Mouse (Mus musculus): Measurements from ENCODE around the gene Cep131. TPM values are rescaled to one million over a fixed set of nuclear protein-coding genes. Genes with fewer than 3 reads are reported as not detected.

Cep131 gene
- polyA plus RNA-seq, 1 experiment from 2014 or later, result 28.8 TPM

DNA sequence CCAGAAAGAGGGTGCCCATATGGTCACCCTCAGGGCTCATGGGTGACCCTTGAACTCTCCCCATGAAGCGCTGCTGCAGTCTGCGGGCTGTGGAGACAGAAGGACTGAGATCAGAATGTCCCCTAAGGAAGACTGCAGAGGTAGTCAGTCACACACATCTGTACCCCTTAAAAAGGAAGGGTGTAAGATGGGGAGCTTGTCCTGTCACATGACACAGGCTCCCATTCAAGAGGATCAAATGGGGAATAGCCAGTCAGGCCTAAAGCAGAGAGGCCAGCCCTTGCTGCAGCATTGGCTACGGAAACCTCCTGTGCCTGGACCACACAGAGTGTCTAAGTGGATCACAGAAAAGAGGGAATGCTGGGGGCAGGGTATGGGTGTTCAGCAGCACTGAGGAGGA lies 53.2 kb downstream of the Cep131 start:
- Histone ChIP-seq H3K27ac (no peak overlapping the region), H3K4me2 (no peak overlapping the region)
- no peak for ATAC-seq (ENCODE audit: borderline replicate concordance, extremely low read depth, low FRiP score, low TSS enrichment)

DNA sequence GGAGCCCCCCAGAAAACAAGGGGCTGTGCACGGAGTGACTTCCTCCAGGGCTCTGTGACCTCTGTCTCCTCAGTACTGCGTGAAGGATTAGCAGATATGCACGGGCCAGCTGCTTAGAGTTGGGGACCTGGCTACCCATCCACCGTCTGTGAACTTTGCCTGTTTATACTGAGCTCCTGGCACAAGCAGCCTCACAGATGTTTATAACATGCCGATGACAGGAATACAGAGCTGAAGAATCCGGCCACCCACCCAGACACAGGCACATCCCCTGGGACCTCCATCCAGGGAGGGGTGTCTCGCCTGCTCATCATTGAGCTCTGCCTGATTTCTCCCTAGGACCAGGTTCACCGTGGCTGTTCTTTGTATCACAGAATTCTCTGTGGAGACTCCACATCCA lies 54.6 kb downstream of the Cep131 start:
- no peak overlapping the region; the same call in 1 of the 2 replicates for H3K9ac ChIP-seq
- H3K36me3 ChIP-seq, result no peaks in the 10 kb centered on the region
- H3K9me3 ChIP-seq, result no peaks in the 10 kb centered on the region
- peaks cover 10% of the 10 kb centered on the region for H3K4me1 ChIP-seq
- no peaks in the 10 kb centered on the region for H3K27me3 ChIP-seq
- peak; percentile 34; the same call in 1 of the 2 replicates for ATAC-seq (ENCODE audit: borderline replicate concordance, extremely low read depth, low FRiP score, low TSS enrichment)
- H3K4me3 ChIP-seq, result no peak overlapping the region
- 28% methylated on average over 8 of the region's 8 CpGs for WGBS
- H3K27ac ChIP-seq, result no peak overlapping the region; the same call in 1 of the 2 replicates
- no peak overlapping the region for H3K4me2 ChIP-seq

More for the DNA sequence above, 53.2 kb downstream of the Cep131 start:
- Histone ChIP-seq H3K36me3 (no peaks in the 10 kb centered on the region), H3K4me3 (no peak overlapping the region), H3K4me1 (peaks cover 10% of the 10 kb centered on the region), H3K9ac (no peak overlapping the region), H3K9me3 (no peaks in the 10 kb centered on the region), H3K27me3 (no peaks in the 10 kb centered on the region)
- 70% methylated on average over 3 of the region's 3 CpGs for WGBS

DNA sequence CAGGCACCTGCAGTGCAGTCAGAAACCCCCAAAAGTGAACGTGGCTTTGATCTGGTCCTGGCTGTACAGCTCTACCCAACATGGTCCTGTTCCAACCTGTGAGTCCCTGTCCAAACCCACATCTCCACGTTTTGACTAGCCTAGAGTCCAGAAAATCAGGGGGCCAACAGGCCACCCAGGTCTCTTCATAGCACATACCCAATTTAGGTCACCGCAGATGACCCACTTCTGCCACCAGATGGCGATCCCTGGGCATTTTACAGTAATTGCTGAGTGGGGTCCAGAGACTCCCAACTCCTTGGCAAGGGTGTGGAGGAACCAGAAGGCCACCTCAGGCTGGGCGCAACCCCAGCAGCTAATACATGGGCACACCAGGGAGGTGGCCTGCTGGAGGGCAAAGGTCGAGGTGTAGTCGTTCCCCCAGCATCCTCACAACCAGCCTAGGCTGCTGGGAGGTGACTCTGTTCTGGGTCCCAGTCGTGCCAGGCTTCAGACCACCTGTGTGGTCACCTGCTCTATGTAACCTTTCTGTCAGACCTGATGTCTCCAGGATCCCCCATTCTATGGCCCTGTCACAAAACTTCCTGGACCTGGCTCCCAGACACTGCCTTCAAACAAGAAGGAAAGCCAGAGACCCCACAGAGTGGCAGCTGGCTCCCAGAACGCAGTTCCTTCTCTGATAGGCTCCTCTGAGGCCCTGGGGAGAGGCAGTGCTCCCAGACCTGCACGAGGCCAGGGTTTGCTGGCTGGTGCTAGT lies 56.3 kb downstream of the Cep131 start:
- no peak overlapping the region for H3K4me3 ChIP-seq

DNA sequence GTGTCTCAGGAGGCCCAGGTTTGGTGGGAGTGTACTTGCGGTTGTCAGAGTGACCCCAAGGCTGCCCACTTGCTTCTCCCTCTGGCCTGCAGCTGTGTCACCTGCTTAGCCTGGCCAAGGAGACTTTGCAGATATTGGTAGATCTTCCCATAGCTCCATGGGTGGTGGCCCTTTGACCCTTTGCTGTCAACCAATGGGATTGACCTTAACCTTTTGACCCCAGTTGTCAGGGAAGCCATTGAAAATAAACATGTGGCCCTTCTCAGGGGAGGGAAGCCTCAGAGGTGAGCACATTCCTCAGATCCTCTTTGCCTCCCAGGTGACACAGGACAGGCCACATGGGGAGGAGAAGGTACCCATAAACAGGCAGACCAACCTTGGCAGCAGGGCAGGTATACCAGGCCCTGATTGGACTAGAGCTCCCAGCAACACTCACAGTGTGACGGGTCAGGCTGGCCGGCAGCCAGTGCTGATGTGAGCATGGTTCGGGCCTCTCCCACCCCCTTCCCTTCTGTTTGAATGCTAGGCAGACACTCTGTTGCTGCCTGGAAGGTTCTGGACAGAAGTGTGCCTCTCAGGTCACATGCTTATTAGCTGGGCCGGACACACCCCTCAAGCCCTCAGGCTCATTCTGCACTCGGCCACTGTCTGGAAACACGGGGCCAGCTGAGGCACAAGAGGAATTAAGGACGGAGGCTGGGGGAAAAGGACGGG lies 57.0 kb downstream of the Cep131 start:
- ATAC-seq (ENCODE audit: borderline replicate concordance, extremely low read depth, low FRiP score, low TSS enrichment), result 0 out of 2 replicates have a peak, but pooled peaks have one; percentile 26
- H3K4me3 ChIP-seq, result no peak overlapping the region
- H3K9me3 ChIP-seq, result no peaks in the 10 kb centered on the region
- H3K4me2 ChIP-seq, result no peak overlapping the region
- H3K36me3 ChIP-seq, result no peaks in the 10 kb centered on the region
- peaks cover 10% of the 10 kb centered on the region for H3K4me1 ChIP-seq
- H3K27me3 ChIP-seq, result no peaks in the 10 kb centered on the region
- H3K27ac ChIP-seq, result no peak overlapping the region
- WGBS, result 38% methylated on average over 9 of the region's 9 CpGs
- H3K9ac ChIP-seq, result no peak overlapping the region

More for the DNA sequence above, 56.3 kb downstream of the Cep131 start:
- Histone ChIP-seq H3K4me1 (peaks cover 10% of the 10 kb centered on the region), H3K27me3 (no peaks in the 10 kb centered on the region), H3K27ac (no peak overlapping the region), H3K9me3 (no peaks in the 10 kb centered on the region), H3K36me3 (no peaks in the 10 kb centered on the region), H3K4me2 (no peak overlapping the region), H3K9ac (no peak overlapping the region)
- peak; percentile 12; the same call in 1 of the 2 replicates for ATAC-seq (ENCODE audit: borderline replicate concordance, extremely low read depth, low FRiP score, low TSS enrichment)
- WGBS, result 29% methylated on average over 10 of the region's 10 CpGs

DNA sequence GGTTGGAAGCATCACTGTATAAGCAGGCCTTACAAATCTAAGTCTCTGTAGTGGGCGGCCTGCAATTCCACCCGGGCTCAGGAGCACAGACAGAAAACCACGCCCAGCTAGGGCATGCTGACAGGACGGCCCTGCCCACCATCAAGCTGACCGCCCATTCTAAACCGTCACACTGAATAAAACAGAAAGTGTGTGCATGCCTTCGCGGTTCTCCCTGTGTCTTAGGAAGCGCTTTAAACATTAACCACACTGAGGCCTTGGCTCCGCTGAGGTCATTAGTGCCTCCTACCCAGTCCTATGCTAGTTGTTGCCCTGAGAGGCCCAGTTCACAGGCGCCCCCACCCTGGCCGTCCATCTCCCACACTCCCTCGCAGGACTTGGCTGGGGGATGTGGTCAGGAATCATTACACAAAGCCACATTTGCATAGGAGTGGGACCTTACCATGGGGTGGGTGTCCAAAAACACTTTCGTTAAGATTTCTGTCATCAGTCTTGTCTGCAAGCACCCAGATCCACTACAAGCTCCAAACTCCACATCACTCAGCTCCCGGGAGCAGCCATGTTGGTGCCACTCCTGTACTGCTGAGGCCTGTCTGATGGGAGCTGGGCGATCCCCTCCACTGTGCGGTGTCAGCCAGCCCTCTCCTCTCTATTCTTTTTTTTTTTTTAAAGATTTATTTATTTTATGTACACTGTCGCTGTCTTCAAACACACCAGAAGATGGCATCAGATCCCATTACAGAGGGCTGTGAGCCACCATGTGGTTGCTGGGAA lies 58.1 kb downstream of the Cep131 start:
- H3K9ac ChIP-seq, result no peak overlapping the region
- H3K4me2 ChIP-seq, result no peak overlapping the region
- ATAC-seq (ENCODE audit: borderline replicate concordance, extremely low read depth, low FRiP score, low TSS enrichment), result no peak
- no peaks in the 10 kb centered on the region for H3K27me3 ChIP-seq
- WGBS, result 48% methylated on average over 18 of the region's 18 CpGs
- no peak overlapping the region for H3K4me3 ChIP-seq
- H3K36me3 ChIP-seq, result no peaks in the 10 kb centered on the region
- no peak overlapping the region for H3K27ac ChIP-seq
- H3K9me3 ChIP-seq, result no peaks in the 10 kb centered on the region
- H3K4me1 ChIP-seq, result peaks cover 7% of the 10 kb centered on the region

DNA sequence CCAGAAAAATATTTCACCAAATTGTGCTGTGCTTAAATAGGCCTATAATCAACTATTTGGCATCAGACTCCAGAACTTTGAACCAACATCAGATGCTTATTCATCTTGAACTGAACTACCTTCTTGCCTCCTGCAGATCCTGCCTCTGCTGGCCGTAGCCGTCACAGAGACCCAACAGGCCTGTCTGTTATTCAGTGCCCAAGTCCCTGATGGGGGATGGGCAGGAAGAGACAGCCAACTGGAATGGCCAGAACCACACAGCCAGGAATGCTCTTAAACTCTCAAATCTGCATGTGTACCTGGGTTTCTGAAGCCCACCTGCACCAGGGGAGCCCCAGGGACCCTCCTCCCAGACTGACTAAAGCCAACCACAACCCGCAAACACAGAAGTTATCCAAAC lies 59.7 kb downstream of the Cep131 start:
- ATAC-seq (ENCODE audit: borderline replicate concordance, extremely low read depth, low FRiP score, low TSS enrichment), result no peak
- no peak overlapping the region for H3K9ac ChIP-seq
- no peaks in the 10 kb centered on the region for H3K36me3 ChIP-seq
- H3K9me3 ChIP-seq, result no peaks in the 10 kb centered on the region
- no peak overlapping the region for H3K4me2 ChIP-seq
- H3K4me1 ChIP-seq, result peaks cover 4% of the 10 kb centered on the region
- no peak overlapping the region for H3K4me3 ChIP-seq
- H3K27ac ChIP-seq, result no peak overlapping the region
- no peaks in the 10 kb centered on the region for H3K27me3 ChIP-seq
- WGBS, result 77% methylated on average over 3 of the region's 3 CpGs

DNA sequence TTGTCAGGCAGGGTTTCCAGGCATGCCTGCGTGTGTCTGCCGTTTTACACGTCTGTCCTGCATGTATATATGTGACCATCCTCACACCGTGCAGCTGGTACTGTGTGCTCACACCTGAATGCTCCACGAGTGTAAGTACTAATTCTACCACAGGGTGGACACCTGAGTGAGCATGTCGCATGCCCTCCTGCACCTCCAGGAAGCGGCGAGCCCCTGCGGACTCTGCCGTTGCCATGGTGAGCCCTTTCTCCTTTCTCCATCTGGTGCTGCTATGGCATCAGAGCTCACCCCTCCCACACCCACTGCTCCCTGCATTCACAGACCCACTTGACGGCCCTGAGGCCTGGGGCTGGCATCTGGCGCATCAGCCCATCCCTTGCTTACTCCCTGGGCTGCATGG lies 63.8 kb downstream of the Cep131 start:
- no peaks in the 10 kb centered on the region for H3K36me3 ChIP-seq
- no peak overlapping the region for H3K4me3 ChIP-seq
- no peak overlapping the region for H3K4me2 ChIP-seq
- ATAC-seq (ENCODE audit: borderline replicate concordance, extremely low read depth, low FRiP score, low TSS enrichment), result no peak
- H3K27me3 ChIP-seq, result no peaks in the 10 kb centered on the region
- no peaks in the 10 kb centered on the region for H3K4me1 ChIP-seq
- WGBS, result 63% methylated on average over 12 of the region's 12 CpGs
- H3K27ac ChIP-seq, result no peak overlapping the region
- no peaks in the 10 kb centered on the region for H3K9me3 ChIP-seq
- H3K9ac ChIP-seq, result no peak overlapping the region

DNA sequence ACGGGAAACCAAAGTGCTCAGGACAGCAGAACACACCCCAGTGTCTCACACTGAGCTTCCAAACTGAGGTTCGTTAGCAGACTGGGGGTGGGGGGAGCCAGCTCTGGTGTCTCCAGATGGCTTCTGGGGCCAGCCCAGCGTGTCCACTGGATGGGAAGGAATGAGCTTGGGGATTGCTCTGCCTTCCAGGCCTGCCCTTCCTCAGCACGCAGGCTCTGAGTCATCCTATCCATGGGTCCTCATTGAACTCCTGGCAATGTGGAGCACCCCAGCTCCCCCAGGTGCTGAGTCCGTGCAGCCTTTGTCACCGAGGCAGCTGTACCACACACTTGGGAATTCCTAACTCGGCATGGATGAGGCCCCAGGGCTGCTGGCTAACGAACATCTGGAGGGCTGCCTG lies 64.4 kb downstream of the Cep131 start:
- Histone ChIP-seq H3K27me3 (no peaks in the 10 kb centered on the region), H3K4me2 (no peak overlapping the region), H3K9me3 (no peaks in the 10 kb centered on the region), H3K9ac (no peak overlapping the region), H3K36me3 (no peaks in the 10 kb centered on the region), H3K4me1 (no peaks in the 10 kb centered on the region), H3K27ac (no peak overlapping the region), H3K4me3 (no peak overlapping the region)
- ATAC-seq (ENCODE audit: borderline replicate concordance, extremely low read depth, low FRiP score, low TSS enrichment), result no peak
- WGBS, result 52% methylated on average over 8 of the region's 8 CpGs

DNA sequence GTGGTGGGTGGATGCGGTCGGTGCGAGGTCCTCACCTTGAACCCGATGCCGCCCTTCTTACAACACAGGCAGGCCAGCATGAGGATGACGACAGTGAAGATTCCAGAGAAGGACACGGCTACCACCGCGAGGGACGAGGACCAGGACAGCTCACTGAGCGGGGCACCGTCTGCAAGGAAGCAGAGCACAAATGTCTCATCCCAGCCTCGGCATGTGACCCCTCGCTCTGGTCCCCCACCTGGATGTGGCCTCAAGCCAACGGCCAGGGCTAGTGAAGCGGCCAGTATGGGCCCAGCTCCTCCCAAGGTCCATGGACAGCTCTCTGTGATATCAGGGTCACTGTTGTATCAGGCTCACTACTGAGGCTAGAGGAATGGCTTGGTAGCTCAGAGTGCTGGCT lies 65.3 kb downstream of the Cep131 start:
- no peaks in the 10 kb centered on the region for H3K27me3 ChIP-seq
- H3K27ac ChIP-seq, result no peak overlapping the region
- H3K9me3 ChIP-seq, result no peaks in the 10 kb centered on the region
- 84% methylated on average over 16 of the region's 16 CpGs for WGBS
- H3K4me2 ChIP-seq, result no peak overlapping the region
- ATAC-seq (ENCODE audit: borderline replicate concordance, extremely low read depth, low FRiP score, low TSS enrichment), result no peak
- H3K36me3 ChIP-seq, result no peaks in the 10 kb centered on the region
- no peaks in the 10 kb centered on the region for H3K4me1 ChIP-seq
- H3K4me3 ChIP-seq, result no peak overlapping the region
- H3K9ac ChIP-seq, result no peak overlapping the region

DNA sequence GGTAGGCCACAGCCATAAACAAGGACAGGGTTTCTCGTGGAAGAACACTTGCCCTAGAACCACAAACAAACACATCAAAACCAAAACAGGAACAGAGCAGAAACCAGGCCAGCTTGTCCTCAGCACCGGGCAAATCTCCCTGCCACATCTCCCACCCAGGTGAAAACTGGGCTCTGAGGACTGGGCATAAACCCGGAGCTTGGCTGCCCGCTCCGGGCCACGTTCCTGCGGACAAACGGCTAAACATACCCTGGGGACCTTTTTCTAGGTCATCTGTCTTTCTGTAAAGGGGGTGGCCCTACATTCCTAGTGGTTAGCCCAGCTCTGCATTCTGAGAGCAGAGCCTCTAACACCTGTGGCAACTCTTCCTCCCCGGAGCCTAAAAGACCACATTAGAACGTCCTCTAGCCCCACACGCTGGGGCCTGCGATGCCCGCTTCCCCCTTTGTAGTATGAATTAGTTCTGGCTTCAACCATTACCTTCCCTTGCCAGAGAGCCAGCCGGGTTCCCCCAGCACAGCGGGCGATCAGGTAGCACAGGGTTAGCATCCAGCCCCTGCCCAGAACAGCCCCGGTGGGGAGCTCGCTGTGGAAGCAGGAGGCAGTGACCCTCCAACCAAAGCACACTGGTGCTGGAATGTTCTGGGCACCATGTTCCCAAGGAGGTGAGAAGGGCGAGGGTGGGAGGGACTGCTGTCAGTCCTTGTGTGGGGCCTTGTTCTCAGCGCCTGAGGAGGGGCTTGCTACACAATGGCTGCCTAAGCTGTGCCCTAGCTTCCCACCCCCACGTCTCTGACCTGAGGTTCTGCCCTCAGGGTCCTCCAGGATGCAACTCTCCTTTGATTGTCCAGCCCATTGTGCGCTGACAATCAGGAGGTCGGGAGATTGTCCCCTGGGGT lies 66.8 kb downstream of the Cep131 start:
- H3K27me3 ChIP-seq, result no peaks in the 10 kb centered on the region
- no peak for ATAC-seq (ENCODE audit: borderline replicate concordance, extremely low read depth, low FRiP score, low TSS enrichment)
- H3K9me3 ChIP-seq, result no peaks in the 10 kb centered on the region
- H3K9ac ChIP-seq, result no peak overlapping the region
- no peak overlapping the region for H3K4me2 ChIP-seq
- H3K27ac ChIP-seq, result no peak overlapping the region
- no peaks in the 10 kb centered on the region for H3K36me3 ChIP-seq
- H3K4me3 ChIP-seq, result no peak overlapping the region
- H3K4me1 ChIP-seq, result no peaks in the 10 kb centered on the region
- WGBS, result 62% methylated on average over 23 of the region's 23 CpGs

DNA sequence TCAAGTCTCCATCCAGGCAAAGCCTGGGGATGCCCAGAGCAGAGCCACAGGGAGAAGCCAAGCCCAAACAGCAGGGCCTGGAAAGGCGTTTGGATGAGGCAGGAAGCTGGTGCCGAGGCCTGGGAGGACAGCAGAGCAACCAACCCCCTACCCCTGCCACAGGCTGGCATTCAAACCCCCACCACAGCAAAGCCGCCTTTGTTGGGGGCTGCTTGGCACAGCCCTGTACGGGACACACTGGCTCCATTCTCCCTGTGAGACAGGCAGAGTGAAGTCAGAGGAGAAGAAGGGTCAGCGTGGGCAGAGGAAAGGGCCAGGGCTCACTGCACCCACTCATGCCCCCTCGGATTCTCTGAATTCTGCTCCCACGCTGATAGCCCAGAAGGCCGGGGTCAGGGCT lies 69.6 kb downstream of the Cep131 start:
- Histone ChIP-seq H3K9me3 (no peaks in the 10 kb centered on the region), H3K4me2 (no peak overlapping the region), H3K9ac (no peak overlapping the region), H3K36me3 (no peaks in the 10 kb centered on the region), H3K4me3 (no peak overlapping the region), H3K27me3 (0 out of 2 replicates have a peak, but pooled peaks cover 5% of the 10 kb centered on the region), H3K27ac (no peak overlapping the region), H3K4me1 (peaks cover 9% of the 10 kb centered on the region)
- ATAC-seq (ENCODE audit: borderline replicate concordance, extremely low read depth, low FRiP score, low TSS enrichment), result no peak
- WGBS, result 78% methylated on average over 8 of the region's 8 CpGs

All from lung, embryonic 15.5 days (tissue).